Mouse (Mus musculus) layer of hippocampus, adult 11-12 months (tissue): ENCODE results near the gene Ephb2.

Experiments used
- DNase-seq: peaks from one replicate; pipeline ENCODE4 v3.0.0; 2022; ENCODE audit warnings: low spot score

Gene Ephb2

DNA sequence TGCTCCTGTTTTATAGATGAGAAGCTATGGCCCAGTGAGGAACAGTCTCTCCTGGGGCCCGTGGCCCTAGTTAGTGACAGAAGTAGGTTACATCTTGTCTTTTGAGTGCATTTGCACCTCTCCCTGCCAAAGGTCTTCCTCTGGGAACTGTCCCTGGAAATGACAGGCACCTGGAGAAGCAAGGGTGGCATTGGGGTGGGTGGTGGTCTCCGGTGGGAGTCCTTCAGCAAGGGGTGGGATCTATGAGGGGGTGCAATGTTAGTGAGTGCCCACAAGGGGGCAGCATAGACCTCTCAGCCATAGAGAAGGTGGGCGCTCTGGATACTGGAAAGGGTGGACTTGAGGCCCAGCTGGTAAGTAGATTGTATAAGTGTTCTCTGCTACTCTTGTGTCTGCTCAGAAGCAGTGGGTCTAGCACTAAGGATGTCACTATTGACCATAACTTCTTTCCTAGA is 184.4 kb downstream of the Ephb2 start:
- no peak for DNase-seq

DNA sequence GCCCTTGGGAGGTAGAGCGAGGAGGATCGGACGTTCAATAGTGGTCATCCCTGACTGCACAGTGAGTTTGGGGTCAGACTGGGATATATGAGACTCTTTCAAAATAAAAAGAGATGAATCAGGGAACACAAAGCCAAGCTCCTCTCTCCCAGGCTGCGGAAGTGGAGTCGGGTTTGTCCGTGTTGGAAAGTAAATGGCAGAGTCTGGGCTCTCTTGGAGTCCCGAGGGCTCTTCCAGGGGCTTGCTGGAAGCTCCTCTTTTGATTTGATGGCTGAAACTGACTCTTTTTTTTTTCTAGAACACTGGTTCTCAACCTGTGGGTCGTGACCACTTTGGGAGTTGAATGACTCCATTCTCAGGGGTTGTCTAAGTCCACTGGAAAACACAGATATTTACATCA is 185.5 kb downstream of the Ephb2 start:
- DNase-seq: no peak

DNA sequence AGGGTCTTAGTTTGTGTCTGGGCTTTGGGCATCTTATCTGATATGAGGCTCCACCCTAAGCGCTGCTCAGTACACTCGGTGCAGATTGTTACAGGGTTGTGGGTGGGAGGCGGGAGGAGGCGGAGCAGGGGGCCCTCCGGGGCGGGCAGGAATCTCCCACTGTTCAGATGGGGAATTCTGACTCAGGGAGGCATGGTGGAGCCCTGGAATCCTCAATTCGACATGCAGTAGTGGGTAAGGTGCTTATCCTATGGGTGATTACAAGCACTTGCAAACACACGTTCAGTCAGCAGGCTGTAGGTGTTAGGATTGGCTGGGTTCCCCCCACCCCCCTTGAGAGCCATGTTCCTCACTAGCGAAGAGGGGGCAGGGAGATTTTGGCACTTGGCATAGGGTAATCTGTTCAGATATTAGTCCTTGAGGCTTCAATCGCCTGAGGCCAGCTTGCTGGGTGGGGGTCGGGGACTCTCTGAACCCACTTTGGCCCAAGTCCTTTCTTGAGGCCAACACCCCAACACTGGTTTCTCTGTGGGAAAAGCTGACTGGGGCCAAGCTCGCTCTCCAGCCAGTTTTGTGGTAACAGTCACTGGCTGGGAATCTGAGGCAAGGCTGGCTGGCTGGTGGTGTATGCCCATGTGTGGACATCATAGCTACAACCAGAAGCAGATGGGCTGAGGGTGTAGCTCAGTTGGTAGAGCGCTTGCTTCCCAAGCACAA is 186.2 kb downstream of the Ephb2 start:
- peak; percentile 31 for DNase-seq

DNA sequence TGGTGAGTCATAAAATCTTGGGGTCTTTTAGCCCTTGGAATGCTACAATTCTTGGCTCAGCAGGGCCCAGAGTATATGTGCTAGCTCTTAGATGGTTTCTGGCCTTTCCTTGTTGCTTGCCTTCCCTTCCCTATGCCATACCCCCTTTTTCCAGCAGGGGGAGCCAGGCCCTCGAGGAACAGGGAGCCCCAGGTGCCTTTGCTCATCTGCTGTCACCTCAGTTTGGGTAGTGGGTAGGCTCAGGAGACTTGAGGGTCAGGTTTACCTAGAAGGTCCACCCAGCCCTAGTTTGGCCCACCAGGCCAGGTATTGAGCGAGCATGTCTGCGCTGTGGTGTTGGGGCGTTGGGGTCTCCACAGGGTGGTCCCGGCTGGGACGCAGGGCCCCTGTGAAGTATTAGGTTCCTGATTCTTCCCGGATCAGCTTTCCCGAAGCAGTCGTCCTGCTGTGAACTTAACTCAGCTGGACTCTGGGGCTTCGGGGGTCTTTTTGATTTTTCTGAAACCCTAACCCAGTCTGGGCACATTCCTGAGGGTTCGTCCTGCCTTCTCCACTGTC is 186.8 kb downstream of the Ephb2 start:
- DNase-seq: peak; percentile 91

DNA sequence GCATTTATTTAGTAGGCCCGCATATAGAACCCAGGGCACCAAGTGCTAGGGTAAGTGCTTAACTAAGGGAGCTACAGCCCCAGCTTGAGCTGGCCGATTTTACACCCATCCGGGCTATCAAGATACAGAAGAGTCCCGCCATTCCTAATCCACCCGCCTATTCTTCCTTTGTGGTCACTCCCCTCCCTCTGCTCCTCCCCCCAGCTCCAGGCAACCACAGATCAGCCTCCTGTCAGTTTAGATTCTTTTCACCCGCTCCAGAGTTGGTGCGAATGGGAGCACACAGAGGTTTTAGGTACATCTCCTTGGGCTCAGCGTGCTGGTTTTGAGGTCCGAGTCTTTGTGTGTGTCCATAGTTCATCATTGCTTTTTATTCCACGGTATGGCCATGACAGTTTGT is 196.9 kb downstream of the Ephb2 start:
- DNase-seq: no peak

DNA sequence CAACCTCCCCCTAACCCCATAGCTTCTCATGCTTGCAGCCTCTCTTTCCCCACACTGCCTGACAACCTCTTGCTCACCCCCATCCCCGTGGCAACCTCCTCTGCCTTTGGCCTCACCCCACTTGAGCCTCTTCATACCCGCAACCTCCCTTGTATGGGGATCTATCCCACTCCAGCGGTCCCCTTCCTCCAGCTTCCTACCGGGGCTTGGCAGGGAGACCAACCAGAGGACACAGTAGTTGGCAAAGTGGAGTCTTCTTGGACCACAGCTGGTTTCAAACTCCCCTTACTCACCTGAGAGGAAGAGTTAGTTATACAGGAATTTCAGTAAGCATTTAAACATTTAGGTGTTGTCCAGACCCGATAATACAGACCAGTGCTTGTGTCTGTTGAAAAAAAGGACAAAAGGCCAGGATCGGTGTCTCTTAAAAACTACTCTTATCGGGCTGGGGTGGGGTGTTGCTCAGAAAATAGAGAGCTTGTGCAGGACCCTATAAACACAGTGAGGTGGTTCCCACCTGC is 197.5 kb downstream of the Ephb2 start:
- DNase-seq: no peak

DNA sequence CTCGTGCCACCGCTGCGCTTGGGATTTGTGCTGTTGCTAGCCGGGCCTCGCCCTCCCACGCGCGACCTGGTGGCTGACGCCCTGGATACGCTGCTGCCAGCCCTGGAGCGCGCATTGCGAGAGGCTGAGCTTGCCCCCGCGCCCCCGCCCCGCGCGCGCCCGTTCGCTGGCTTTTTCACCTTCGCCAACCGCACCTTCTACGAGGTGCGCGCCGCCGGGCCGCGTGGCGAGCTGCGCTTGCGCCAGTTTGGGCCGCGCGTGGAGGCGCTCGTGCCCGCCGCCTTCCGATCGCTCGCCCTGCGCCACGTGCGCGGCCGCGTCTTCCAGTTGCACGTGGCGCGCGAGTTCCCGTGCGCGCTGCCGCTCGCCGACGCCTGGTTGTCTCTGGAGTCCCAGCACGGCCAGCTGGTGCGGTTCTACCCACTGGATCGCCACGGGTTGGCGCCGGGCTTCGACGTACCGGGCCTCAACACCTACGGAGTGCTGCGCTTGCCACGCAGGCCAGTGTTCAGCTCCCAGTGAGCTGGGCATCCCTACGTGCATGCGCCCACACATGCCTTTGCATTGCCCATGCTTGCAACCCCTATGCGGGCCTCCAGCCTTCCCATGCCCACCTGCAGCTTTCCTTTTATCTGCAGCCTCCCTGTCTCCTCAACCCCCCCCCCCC is 198.1 kb downstream of the Ephb2 start:
- peak; percentile 71 for DNase-seq

DNA sequence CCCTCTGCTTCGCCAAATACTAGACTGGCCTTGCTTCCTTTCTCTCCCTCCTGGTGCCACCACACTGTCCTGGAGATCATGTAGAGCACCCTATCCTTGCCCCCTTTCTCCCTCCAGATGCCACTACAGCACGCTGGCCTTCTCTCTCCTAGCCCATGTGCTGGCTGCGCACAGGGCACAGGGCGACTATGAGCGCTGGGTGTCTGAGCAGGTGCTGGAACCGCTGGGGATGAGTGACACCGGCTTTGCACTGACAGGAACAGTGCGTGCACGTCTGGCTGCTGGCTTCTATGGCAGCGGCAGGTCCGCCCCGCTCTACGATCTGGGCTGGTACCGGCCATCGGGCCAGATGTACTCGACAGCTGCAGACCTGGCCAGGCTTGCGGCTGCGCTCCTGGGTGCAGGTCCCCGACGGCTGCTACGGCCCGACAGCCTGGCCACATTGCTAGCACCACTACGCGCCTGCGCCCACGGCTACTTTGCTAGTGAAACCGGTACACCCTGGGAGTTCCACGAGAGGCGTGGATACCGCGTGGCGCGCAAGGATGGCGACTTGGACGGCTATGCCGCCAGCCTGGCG is 198.7 kb downstream of the Ephb2 start:
- no peak for DNase-seq

DNA sequence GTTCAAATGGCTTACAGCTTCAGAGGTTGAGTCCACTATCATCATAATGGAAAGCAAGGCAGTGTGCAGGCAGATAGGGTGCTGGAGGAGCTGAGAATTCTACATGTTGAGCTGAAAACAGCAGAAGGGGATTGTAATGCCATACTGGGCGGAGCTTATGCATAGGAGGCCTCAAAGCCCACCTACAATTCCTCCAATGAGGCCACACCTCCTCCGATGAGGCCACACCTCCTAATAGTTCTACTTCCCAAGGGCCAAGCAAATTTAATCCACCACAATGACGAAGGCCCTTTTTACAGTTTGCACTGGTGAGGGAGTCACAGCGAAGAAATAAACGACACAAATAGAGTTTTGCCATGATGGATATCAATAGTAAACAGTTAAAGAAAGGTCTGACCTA is 199.3 kb downstream of the Ephb2 start:
- no peak for DNase-seq

DNA sequence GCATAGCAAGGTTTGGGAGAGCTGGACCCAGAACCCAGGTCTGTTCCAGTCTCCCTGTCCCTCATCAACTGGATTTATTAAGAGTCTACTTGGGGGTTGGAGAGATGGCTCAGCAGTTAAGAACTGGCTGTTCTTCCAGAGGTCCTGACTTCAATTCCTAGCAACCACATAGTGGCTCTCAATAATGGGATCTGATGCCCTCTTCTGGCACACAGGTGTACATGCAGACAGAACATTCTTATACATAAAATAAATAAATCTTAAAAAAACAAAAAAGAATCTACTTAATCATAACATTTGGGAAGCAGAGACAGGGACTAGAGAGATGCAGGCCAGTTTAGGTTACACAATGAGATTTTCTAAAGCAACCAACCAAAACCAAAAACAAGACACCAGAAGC is 199.8 kb downstream of the Ephb2 start:
- no peak for DNase-seq

DNA sequence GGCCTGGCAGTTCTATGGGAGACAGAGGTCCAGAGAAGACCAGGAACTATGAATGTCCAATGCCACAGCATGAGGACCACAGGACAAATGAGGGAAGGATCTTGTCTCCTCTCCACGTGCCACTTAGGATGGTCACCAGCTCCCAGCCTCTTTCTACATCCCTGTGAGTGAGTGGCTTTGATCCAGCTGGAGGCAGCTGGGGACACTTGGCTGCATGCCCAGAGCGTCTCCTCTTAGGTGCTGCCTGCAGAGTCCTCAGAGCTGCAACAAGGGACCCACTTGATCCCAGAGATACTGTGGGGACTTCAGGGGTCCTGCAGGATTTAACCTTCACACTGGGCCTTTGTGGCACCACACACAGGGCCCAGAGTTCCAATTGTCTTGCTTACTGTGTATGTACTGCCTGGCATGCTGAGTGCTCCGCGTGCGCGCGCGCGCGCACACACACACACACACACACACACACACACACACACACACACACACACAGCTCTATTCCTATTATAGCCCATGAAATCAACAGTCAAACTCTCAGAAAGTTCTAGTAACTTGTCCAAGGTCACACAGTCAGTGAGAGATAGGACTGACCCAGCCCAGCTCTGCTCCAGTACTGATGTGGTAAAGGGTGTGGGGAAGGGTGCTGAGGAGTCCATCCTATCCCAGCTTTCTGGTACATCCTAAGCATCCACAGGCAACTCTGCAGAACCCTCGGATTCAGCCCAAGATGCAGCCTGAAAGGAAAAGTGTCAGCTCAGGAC is 204.4 kb downstream of the Ephb2 start:
- peak; percentile 41 for DNase-seq

DNA sequence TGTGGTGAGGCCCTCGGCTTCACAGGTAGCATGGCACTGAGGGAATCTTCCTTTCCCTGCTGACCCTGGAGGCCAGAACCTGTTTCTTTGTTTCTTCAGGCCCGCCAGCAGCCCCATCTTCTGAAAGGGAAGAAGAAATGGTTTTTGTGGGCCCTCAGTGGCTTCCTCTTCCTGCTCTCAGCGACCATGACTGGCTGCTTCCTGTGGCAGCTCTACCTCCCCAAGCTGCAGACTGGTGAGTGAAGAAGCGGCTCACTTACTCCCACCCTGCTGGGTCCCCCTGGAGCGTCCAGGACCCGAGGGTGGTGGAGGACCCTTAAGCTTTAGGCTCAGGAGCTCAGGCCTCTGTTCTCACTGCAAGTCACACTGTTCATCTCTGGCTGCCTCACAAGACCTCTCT is 209.2 kb downstream of the Ephb2 start:
- no peak for DNase-seq

DNA sequence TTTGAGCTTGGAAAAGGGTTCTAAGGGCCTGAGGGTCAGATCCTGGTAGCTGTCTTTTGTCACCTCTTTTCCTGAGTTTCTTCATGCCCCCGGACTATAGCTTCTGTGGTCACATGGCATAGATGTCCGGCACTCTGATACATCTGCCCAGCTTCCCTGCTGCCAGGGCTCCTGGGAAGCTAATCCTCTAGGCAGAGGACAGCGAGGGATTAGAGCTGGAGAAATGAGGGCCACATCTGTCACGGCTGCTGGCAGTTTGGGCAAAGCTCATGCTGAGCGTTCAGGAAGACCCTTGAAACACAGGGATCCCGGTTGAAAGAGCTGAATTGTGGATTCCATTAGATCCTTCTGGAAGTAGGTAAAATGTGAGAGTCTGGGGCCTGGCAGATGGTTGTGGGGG is 213.4 kb downstream of the Ephb2 start, which contains the start of gene Lactbl1:
Lactbl1 (plus strand) TSS at position 234 of the 400 bp plus-strand sequence.
- DNase-seq: no peak

DNA sequence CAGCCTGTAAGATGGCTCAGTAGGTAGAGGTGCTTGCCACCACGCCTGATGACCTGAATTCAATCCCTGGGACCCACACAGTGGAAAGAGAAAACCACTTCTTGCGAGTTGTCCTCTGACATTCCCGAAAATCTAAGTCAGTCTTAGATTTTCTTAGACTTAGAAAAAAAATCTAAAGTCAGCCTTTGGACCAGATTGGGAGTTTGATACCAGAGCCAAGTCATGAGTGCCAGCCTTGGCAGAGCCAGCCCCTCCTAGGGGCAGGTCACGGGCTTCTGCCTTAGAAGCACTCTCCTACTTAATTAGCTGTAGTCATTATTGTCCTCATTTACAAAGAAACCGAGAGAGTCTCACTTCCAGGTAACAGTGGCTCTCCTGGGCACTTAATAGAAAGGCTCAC is 213.8 kb downstream of the Ephb2 start:
- no peak for DNase-seq

DNA sequence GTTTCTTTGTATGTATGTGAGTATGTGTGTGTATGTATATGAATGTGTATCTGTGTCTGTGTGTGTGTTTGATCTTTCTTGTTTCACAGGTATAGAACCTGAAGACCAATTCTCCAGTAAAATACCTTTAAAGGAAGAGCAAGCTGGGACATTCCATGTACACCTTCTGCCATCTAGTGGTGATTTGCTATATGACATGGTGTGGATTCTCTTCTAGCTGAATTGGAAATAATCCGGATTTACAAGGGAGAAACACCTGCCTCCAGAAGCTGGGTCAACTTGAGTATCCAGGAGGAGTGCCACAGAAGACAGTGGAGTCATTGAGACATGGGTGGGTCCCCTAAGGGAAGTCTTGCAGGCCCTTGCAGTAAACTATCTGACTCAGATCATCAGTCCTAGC is 214.5 kb downstream of the Ephb2 start:
- peak; percentile 75 for DNase-seq

DNA sequence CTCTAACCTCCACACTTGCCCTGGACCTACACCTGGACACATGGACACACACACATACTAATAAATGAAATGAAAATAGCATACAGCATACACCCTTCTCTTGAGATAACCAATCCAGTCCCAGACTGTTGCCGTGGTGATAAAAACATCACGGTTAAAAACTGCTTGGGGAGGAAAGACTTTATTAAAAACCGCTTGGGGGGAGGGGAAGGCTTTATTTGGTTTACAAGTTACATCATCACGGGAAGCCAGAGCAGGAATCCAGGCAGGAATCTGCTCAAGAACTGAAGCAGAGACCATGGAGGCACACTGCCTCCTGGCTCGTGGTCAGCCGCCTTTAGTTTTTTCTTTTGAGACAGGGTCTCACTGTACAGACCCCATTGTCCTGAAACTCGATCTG is 222.1 kb downstream of the Ephb2 start:
- no peak for DNase-seq

DNA sequence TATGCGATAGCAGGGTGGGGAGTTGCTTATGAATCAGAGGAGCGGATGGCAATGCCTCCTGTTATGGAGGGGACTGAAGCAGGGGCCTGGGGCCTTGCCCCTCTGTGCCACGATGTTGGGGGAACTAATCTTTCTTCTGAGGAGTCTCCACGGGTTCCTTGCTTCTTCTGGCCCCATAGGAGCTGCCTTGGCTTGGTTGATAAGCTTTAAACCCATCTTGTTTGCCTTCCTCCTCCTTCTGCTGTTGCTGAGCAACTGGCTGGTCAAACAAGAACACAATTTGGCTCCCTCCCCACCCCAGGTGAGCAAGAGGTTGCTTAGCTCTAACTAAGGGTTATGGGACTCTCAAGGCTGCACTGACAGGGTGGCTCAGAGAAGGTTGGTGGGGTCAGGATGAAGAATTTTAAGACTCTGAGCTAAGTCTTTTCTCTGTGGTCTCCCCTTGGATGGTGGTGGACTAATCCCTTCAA is 225.4 kb downstream of the Ephb2 start, which contains the start of gene Tex46:
Tex46 (plus strand) TSS at position 51 of the 470 bp plus-strand sequence.
- no peak for DNase-seq

DNA sequence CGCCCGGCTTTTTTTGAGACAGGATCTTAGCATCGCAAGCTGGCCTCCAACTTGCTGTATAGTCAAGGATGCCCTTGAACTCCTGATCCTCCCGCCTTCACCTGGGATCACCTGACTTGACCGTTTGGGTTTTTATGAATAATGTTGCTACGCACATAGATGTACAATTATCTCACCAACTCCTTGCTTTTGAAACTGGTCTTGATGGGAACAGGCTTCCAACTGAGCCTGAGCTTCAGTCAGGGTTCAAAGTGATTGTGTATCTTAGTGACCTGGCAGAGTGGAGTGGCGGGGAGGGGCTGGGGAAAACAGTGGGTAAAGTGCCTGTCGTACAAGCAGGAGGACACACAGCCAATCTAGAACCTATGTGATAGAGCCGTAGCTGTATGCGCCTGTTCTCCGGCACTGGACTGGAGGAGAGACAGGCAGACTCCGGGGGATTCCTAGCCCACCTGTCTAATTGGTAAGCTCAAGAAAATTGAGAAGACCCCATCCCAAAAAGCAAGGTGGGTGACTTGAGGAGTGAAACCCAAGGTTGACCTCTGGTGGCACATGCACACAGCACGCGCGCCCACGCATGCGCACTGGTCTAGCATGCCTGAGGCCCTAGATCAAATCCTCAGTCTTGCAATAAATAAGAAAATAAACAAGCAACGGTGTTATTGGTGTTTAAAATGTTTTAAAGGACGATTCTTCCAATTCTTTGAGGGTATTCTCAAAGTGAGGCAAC is 229.9 kb downstream of the Ephb2 start:
- DNase-seq: no peak

DNA sequence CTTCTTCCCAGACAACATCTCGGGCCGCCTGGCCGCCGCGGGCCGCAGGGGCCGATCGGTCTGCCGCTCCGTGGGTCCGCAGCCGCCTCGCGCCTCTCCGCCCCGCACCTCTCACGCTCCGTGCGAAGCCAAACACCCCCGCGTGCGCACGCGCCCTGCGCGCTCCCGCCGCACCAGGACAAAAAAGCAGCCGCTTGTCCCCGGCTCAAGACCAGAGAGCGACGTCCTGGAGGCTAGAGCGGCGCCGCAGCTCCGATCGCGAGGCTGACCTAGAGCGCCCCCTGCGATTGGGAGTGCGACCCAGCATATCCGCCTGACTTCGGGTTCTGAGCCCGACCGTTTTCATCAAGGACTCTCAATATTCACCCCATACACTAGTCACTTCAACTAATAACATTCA is 233.2 kb downstream of the Ephb2 start, which contains the start of gene Kdm1a:
Kdm1a (minus strand) TSS at position 156 of the 400 bp plus-strand sequence.
- DNase-seq: peak; percentile 94

DNA sequence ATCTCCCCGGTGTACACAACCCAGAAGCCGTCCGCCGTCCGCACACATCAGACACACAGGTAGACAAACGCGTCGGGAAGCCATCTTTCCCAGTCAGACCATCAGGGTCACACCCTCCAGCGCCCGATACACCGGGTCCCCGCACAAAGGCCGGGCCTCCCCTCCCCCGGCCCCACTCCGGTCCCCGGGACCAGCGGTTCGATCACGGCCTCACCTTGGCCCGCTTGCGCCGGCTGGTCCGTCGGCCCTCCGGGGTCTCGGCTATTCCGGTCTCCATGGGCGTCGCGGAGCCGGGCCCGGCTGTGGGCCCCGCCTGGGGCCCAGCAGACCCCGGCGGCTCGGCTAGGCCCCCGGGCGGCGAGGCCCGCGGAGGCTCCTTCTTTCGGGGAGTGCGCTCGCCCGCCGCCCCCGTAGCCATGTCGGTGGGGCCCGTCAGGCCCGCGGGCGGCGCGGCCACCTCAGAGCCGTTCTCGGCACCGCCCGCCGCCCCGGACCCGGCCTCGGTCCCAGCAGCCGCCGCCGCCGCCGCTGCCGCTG is 233.7 kb downstream of the Ephb2 start:
- peak; percentile 16 for DNase-seq

DNA sequence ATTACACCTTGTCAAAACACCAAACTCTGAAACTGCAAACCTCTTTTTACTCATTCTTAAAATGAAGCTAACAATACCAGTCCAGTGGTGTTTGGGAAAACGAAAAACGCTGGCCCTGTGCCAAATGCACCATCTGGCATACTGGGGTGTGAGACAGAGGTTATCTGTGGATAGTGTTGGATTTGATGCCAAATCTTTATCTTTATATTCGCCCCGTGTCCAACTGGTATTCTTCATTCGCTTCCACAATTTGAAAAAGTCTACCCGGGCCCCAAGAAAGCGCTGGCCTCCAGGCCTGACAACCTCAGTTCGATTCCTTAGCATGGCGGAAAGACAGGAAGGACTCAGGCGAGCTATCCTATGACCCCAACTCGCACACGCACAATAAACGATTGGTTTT is 234.3 kb downstream of the Ephb2 start:
- DNase-seq: peak; percentile 55
